Mouse (Mus musculus) WW6 (cell line): Measurements from ENCODE around the gene Steap4.
"Not testable (repeated sequence)": the region's sequence is repeated elsewhere in the genome, so short reads cannot be mapped to it uniquely, and the experiment has no call there.

ENCODE experiments used
- DNase-seq: peaks from one replicate; pipeline ENCODE4 v3.0.0-alpha.2; 2013; ENCODE audit warnings: low read depth, low spot score

Gene Steap4

DNA sequence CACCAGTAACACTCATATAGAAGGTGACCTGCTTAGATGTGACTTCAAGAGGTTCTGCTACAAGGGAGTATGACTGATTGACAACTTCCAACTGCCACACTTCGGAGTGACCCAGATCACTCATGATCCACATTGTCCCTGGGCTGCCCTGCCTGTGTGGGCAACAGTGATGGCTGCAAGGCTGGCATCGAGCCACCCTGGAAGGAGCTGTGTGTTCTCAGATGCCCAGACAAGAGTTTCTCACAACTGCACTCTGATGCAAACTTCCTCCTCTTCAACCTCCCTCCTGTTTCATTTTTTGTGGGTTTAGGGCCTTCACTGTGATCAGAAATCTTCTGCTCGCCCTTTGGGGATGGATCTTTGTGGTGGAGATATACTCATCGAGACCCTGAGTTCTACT is 28.2 kb downstream of the Steap4 start:
- no peak for DNase-seq

DNA sequence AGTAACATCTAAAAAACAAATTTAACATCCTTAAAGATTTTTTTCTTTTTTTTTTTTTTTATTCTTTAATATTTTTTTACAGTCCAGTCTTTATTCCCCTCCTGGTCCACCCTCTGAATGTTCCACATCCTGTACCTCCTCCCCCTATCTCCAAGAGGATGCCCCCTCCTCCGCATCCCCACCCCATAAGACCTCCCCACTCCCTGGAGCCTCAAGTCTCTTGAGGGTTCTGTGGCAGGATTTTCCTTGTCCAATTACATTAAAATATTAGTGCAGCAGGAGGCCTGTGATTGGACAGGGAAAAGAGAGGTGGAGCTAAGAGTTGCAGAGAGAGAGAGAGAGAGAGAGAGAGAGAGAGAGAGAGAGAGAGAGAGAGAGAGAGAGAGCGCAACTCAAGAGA is 31.4 kb downstream of the Steap4 start:
- DNase-seq = not testable (repeated sequence)

DNA sequence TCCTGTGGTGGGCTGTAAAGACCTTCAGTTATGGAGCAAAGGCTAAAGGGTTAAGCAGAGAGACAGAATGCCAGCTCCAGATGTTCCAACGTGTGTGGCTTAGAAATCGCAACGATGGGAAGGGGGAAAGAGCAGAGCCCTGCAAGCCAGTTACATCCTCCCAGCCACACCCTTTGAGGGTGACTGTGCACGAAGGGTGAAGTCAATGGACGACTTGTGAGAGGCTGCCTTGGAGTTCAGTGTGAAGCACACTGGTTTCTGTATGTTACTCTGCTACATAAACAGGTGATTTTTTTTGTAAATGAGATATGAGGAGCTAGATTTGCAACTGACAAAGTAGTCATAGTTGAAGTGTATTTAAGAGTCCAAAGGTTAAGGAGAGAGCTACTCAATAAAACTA is 33.5 kb downstream of the Steap4 start:
- DNase-seq = no peak

DNA sequence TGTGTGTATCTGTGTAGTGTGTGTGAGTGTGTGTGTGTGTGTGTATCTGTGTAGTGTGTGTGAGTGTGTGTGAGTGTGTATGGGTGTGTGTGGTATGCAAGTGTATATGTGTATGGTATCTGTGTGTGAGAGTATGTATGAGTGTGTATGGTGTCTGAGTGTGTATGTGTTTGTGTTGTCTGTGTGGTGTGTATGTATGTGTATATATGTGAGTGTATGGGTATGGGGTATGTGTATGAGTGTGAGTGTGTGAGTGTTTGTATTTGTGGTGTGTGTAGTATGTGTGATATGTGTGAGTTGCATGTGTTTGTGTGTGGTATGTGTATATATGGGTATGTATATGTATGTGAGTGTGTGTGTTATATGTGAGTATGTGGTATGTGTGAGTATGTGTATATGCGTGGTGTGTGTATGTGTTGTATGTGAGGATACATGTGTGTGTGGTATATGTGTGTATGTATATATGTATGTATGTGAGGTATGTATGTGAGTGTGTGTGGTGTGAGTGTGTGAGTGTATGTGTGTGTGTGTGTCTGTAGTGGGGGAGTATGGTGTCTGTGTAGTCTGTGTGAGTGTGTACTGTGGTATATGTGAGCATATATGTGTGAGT is 35.1 kb downstream of the Steap4 start:
- no peak for DNase-seq

DNA sequence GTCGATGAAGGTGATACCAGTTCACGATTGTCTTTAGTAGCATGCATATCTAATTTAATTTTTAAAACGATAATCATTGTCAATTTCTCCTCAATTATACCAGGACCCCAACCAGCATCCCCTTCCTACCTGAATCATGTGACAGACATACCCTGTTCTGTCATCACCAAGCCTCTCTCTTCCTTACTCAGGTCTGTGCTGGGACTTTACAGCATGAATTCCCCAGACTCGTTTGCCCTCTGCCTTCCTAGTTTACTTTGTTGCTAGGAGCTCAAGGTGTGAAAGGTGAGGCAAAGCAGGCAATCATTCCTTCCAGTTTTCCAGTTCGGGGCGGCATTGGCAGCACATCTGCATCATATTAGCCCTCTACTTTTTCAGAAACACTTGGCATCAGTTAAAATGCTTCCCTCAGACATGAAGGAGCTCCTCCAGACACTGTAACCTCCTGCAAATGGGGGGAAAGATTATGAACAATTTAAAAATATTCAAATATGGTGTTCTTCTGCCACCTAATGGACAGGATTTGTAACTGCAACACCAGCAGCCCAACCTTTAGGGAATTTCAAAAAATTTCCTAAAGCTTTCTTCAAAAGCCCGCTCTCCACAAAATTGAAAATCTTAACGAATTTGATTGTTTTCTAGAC is 36.3 kb downstream of the Steap4 start:
- no peak for DNase-seq

DNA sequence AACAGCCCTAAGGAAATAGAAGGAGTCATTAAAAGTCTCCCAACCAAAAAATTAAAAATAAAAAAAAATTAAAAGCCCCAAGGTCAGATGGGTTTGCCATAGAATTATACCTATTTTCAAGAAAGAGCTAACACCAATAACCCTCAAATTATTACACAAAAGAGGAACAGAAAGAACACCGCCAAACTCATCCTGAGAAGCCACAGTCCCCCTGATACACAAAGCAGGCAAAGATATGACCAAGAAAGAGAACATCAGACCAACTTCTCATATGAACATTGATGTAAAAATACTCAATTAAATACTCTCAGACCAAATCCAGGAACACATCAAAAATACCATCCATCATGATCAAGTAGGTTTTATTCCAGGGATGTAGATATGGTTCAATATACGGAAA is 36.8 kb downstream of the Steap4 start:
- no peak for DNase-seq

DNA sequence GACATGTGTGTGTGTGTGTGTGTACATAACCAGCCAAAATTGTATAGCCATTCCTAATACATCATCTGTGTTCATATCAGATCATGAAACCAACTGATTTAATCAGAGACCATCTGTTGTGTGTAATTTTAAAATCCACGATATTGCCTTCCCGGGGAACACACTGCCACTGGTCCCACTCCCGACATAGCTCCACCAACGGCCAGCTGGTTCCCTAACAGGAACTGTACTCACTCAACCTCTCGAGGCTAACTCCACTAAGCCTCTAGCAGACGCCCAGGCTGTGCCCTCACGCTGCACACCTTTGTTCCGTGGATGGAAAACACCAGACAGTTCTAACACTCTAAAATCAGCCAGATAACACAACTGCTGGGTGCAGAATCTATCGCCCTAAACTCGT is 40.2 kb downstream of the Steap4 start:
- no peak for DNase-seq

DNA sequence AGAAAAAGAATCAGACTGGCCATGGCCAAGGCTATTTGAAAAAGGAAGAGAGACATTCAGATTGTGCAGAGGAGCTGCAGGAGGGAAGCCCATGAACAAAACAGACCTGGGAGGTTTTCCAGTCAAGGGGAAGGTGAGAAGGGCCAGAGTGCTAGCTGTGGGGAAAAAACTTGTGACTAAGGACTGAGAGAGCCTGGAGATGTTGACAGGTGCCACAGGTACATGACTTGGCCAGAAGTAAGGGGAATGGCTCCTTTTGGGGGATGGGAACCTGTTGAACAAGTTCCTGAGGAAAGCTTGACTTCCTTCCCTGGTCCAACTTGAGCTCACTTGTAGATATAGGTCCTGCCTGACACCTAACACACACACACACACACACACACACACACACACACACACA is 42.6 kb downstream of the Steap4 start:
- no peak for DNase-seq

DNA sequence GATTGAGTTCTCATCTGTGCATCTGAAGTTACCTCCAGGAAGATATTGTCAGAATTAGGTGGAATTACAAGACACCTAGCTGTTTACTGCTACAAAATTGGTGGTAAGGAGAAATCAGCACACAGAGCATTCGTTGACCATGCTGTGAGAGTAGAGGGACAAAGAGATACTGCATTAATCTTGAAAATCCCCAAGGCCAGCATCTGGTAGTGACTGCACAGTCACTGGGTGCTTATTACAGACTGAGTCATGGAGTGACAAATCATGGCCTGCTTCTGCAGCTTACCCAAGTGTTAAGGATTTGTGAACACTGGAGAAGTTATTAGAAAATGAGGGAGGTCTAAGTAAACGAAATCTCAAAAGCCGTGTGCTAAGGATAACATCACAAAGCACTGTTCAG is 53.0 kb downstream of the Steap4 start:
- DNase-seq = no peak
